ENCODE assay signal across 22 mouse cellular contexts in genomic region chr11:44468306-44468790, GRCm38 (mm10). TPM values are rescaled to one million over a fixed set of nuclear protein-coding genes. Genes with fewer than 3 reads are reported as not detected.
DNase-seq lines count a peak whose midpoint lies in the region; ATAC-seq and TF ChIP-seq lines count a peak whose summit lies in the region.
"Had no signal": no experiment of that assay in that cellular context is flagged by ENCODE, and none has a peak within 500 bp of the region (broad histone marks: within the 10 kb centered on the region; RNA-seq: fewer than 3 reads in every experiment).

No protein-coding gene starts in this region.

- DNase-seq in heart, adult 11 months = peak; percentile 84
- DNase-seq in heart, adult 8-10 months (ENCODE audit: low spot score) = no peak
- DNase-seq in liver, embryonic 14.5 days (ENCODE audit: low read depth in 3 of 3, low spot score in 3 of 3) = no peak
- DNase-seq in liver = no peak
- peak; percentile 64 for DNase-seq in splenic B cell, adult 2 months (ENCODE audit: low read depth, low spot score)
- DNase-seq in gastrocnemius, adult 2 months = no peak
- DNase-seq in cerebellum, adult 18-20 months = no peak
- DNase-seq: adrenal gland, adult 8-10 months; cerebellum, postnatal 10 days; embryo, embryonic 11 days; heart, postnatal 14 days; lung, adult 2 months; lung, postnatal 4 days; right cerebral cortex, adult 18-20 months; thymus, postnatal 36 days had no signal

- no peak for TF ChIP-seq CTCF in liver, embryonic 14.5 days (IDR thresholded peaks at IDR 0.05; ENCODE audit: low read depth)
- no peak for TF ChIP-seq CTCF in gastrocnemius, adult 2 months (IDR thresholded peaks at IDR 0.05)

- H3K27ac ChIP-seq in liver, embryonic 14.5 days = peak overlapping the region; percentile 97
- H3K27ac ChIP-seq in gastrocnemius, adult 2 months = no peak overlapping the region
- H3K27ac ChIP-seq: forebrain, embryonic 15.5 days; hindbrain, embryonic 14.5 days; intestine, embryonic 15.5 days had no signal

- peak overlapping the region in 1 of 2 experiments; percentile 87; a peak in 1 of 4 replicates for H3K4me3 ChIP-seq in liver, embryonic 14.5 days (ENCODE audit: insufficient read depth in 1 of 2, low read depth in 2 of 2, low read length in 2 of 2)
- H3K4me3 ChIP-seq in gastrocnemius, adult 2 months = no peak overlapping the region
- H3K4me3 ChIP-seq: forebrain, embryonic 15.5 days; heart, embryonic 12.5 days; intestine, embryonic 15.5 days had no signal

- H3K9ac ChIP-seq in liver, embryonic 14.5 days (replicated peaks) = peak overlapping the region; percentile 34; the same call in 1 of the 2 replicates
- H3K9ac ChIP-seq: forebrain, embryonic 15.5 days; heart, embryonic 12.5 days; hindbrain, embryonic 14.5 days; intestine, embryonic 15.5 days had no signal

- no peaks in the 10 kb centered on the region for H3K9me3 ChIP-seq in liver, embryonic 14.5 days (ENCODE audit: control insufficient read depth, low read length)
- H3K9me3 ChIP-seq: forebrain, embryonic 15.5 days; heart, embryonic 12.5 days; intestine, embryonic 15.5 days had no signal

- peaks cover 21% of the 10 kb centered on the region for H3K36me3 ChIP-seq in liver, embryonic 14.5 days (replicated peaks; ENCODE audit: control insufficient read depth, insufficient read depth, low read depth)
- H3K36me3 ChIP-seq in splenic B cell, adult 2 months (ENCODE audit: control insufficient read depth, insufficient read depth, low read length, poor library complexity, severe bottlenecking) = peaks cover 9% of the 10 kb centered on the region; the same call in 1 of the 2 replicates
- H3K36me3 ChIP-seq: intestine, embryonic 15.5 days had no signal

- 72% methylated on average over 10 of the region's 10 CpGs for whole genome bisulfite sequencing in liver, embryonic 14.5 days (ENCODE audit: insufficient replicate concordance)

- no peak for TF ChIP-seq EP300 in liver, embryonic 14.5 days (IDR thresholded peaks at IDR 0.05; ENCODE audit: low read depth)

- H3K4me1 ChIP-seq in liver, embryonic 14.5 days (replicated peaks; ENCODE audit: control insufficient read depth in 2 of 2, insufficient read depth in 2 of 2, low read length in 1 of 2) = peaks cover 38 to 42% of the 10 kb centered on the region in 2 experiments

- peak overlapping the region; percentile 98 for H3K4me2 ChIP-seq in liver, embryonic 14.5 days (ENCODE audit: low read depth)
- H3K4me2 ChIP-seq: forebrain, embryonic 15.5 days; heart, embryonic 12.5 days; intestine, embryonic 15.5 days had no signal

- H3K27me3 ChIP-seq in liver, embryonic 14.5 days (ENCODE audit: control insufficient read depth, insufficient read depth, low read length) = no peaks in the 10 kb centered on the region
- no peaks in the 10 kb centered on the region for H3K27me3 ChIP-seq in splenic B cell, adult 2 months (ENCODE audit: control insufficient read depth, insufficient read depth, low read length, poor library complexity, severe bottlenecking)
- H3K27me3 ChIP-seq: forebrain, embryonic 15.5 days; heart, embryonic 12.5 days; intestine, embryonic 15.5 days; Patski had no signal

- intact Hi-C loops in gastrocnemius, adult 2 months (cut with DNase I) = loop anchor here (10.0 kb wide), 1 partner anchor 714 kb away; no protein-coding TSS in a partner anchor

- ATAC-seq in liver, embryonic 14.5 days (ENCODE audit: insufficient read depth) = no peak
- ATAC-seq in granulocyte monocyte progenitor cell, adult 5-6 weeks (replicated peaks; ENCODE audit: poor library complexity, severe bottlenecking) = 0 out of 2 replicates have a peak, but pooled peaks have one; percentile 10
- ATAC-seq: forebrain, embryonic 15.5 days; intestine, embryonic 15.5 days; midbrain, embryonic 16.5 days; Patski had no signal

RNA-seq across cellular contexts. Expression of gene Ublcp1, which starts 1.9 kb away (rescaled TPM):
- total RNA-seq in heart, adult 8-10 months (2022) = 10 to 100 TPM; 33.2 to 40.9 (median 39.4) TPM
- polyA plus RNA-seq in liver, embryonic 14.5 days (2012; rRNA removed) = 17.2 and 30.4 TPM in 2 replicates
- polyA plus RNA-seq in liver, embryonic 14.5 days (2014; fragmentation: Nextera tagmentation; extraction: Ambion mirVana) = 46.6 and 49.1 TPM in 2 replicates
- total RNA-seq in granulocyte monocyte progenitor cell, adult 5-6 weeks (2014; fragmentation: Nextera tagmentation) = 8.4 and 9.3 TPM in 2 replicates
- 4.7 and 12.6 TPM in 2 replicates for total RNA-seq in granulocyte monocyte progenitor cell, adult 5-6 weeks (2017)
- total RNA-seq in gastrocnemius, adult 2 months (2021) = 10 to 100 TPM; 24.6 to 30.2 TPM

RNA-seq across cellular contexts. Expression of gene Rnf145, which starts 50.4 kb away (rescaled TPM):
- 10 to 100 TPM; 11.0 to 21.4 (median 13.7) TPM for total RNA-seq in heart, adult 8-10 months (2022)
- 40.8 and 45.8 TPM in 2 replicates for polyA plus RNA-seq in liver, embryonic 14.5 days (2012; rRNA removed)
- polyA plus RNA-seq in liver, embryonic 14.5 days (2014; fragmentation: Nextera tagmentation; extraction: Ambion mirVana) = 49.0 and 54.7 TPM in 2 replicates
- 18.9 and 20.7 TPM in 2 replicates for total RNA-seq in granulocyte monocyte progenitor cell, adult 5-6 weeks (2014; fragmentation: Nextera tagmentation)
- total RNA-seq in granulocyte monocyte progenitor cell, adult 5-6 weeks (2017) = 18.2 and 22.2 TPM in 2 replicates
- total RNA-seq in gastrocnemius, adult 2 months (2021) = 1 to 10 TPM; 6.0 to 7.3 TPM

Comparison
In these comparisons a context has a peak if more than half of its experiments do, and no peak if none do; other contexts are left out.
1. DNase-seq: peak in heart, adult 11 months (single experiment) and splenic B cell, adult 2 months (single experiment); none in heart, adult 8-10 months (single experiment), liver, embryonic 14.5 days (0 of 3), liver (single experiment), gastrocnemius, adult 2 months (single experiment) and cerebellum, adult 18-20 months (0 of 2).